Mouse (Mus musculus) MEL (cell line): ENCODE data around the gene Romo1. TPM values are rescaled to one million over a fixed set of nuclear protein-coding genes. Genes with fewer than 3 reads are reported as not detected.

Experiments
- DNase-seq: peaks from one replicate; pipeline ENCODE4 v3.0.0; 2011; ENCODE audit warnings: low read depth, low spot score
- H3K27ac ChIP-seq: 2 replicates; pipeline ENCODE4 v1.5.1; 2012; ENCODE audit warnings: low read depth, mild to moderate bottlenecking, control low read depth, low read length, moderate library complexity; ENCODE audit not compliant: control insufficient read depth
- H3K27me3 ChIP-seq, 2 experiments: fragments of 150-350 bp in 1 of 2; sonication (generic) in 1 of 2; 2 replicates each; pipeline ENCODE4 v1.6.1; 2012; ENCODE audit warnings: low read length in 2 of 2, mild to moderate bottlenecking in 2 of 2, improper control_type of control experiment in 1 of 2, moderate library complexity in 1 of 2; ENCODE audit not compliant: insufficient read depth in 2 of 2, control insufficient read depth in 1 of 2
- H3K36me3 ChIP-seq, 2 experiments: 2 replicates each; pipeline ENCODE4 v1.6.1; 2012 to 2014; ENCODE audit warnings: low read length in 2 of 2, improper control_type of control experiment in 1 of 2, inconsistent platforms in 1 of 2, mild to moderate bottlenecking in 1 of 2; ENCODE audit not compliant: insufficient read depth in 2 of 2, control insufficient read depth in 1 of 2
- H3K4me1 ChIP-seq, 2 experiments: fragments of 150-350 bp in 1 of 2; sonication (generic) in 1 of 2; 2 replicates each; pipeline ENCODE4 v1.6.1; 2012; ENCODE audit warnings: low read length in 2 of 2, improper control_type of control experiment in 1 of 2, mild to moderate bottlenecking in 1 of 2; ENCODE audit not compliant: insufficient read depth in 2 of 2, control insufficient read depth in 1 of 2
- H3K4me3 ChIP-seq, 2 experiments: fragments of 150-350 bp in 1 of 2; sonication (generic) in 1 of 2; 2 replicates each; pipeline ENCODE4 v1.5.1; 2012; ENCODE audit warnings: low read depth in 2 of 2, low read length in 2 of 2, mild to moderate bottlenecking in 2 of 2, moderate library complexity in 2 of 2, control low read depth in 1 of 2, improper control_type of control experiment in 1 of 2; ENCODE audit not compliant: control insufficient read depth in 1 of 2, insufficient read depth in 1 of 2
- H3K79me2 ChIP-seq: 2 replicates; pipeline ENCODE4 v1.6.1; 2012; ENCODE audit warnings: mild to moderate bottlenecking, low read length, moderate library complexity; ENCODE audit not compliant: control insufficient read depth, poor library complexity, insufficient read depth
- H3K9ac ChIP-seq: 2 replicates; pipeline ENCODE4 v1.6.1; 2012; ENCODE audit warnings: low read depth, mild to moderate bottlenecking, control low read depth, low read length, moderate library complexity; ENCODE audit not compliant: control insufficient read depth, poor library complexity, severe bottlenecking
- H3K9me3 ChIP-seq: fragments of 150-350 bp; sonication (generic); replicated peaks from 2 replicates; pipeline ENCODE4 v1.6.1; 2012; ENCODE audit warnings: mild to moderate bottlenecking, low read length, improper control_type of control experiment, moderate library complexity; ENCODE audit not compliant: insufficient read depth
- CHD1 ChIP-seq: IDR thresholded peaks from 2 replicates; pipeline ENCODE4 v1.6.1; 2012; ENCODE audit warnings: low read depth, mild to moderate bottlenecking, inconsistent platforms, low read length, improper control_type of control experiment
- CHD2 ChIP-seq: IDR thresholded peaks from 2 replicates; pipeline ENCODE4 v1.6.1; 2011; ENCODE audit warnings: low read length, improper control_type of control experiment
- EP300 ChIP-seq, 2 experiments: IDR thresholded peaks; 2 replicates each; pipeline ENCODE4 v1.6.1; 2011; ENCODE audit warnings: improper control_type of control experiment in 2 of 2, low read length in 2 of 2, low read depth in 1 of 2, mild to moderate bottlenecking in 1 of 2
- ETS1 ChIP-seq: IDR thresholded peaks from 2 replicates; pipeline ENCODE4 v1.6.1; 2012; ENCODE audit warnings: low read depth, mild to moderate bottlenecking, inconsistent platforms, low read length, improper control_type of control experiment, moderate library complexity
- GATA1 ChIP-seq: IDR thresholded peaks from 2 replicates; pipeline ENCODE4 v1.6.1; 2011; ENCODE audit warnings: low read depth, low read length, improper control_type of control experiment
- MAFK ChIP-seq: IDR thresholded peaks from 2 replicates; pipeline ENCODE4 v1.6.1; 2011; ENCODE audit warnings: low read depth, mild to moderate bottlenecking, low read length, improper control_type of control experiment, borderline replicate concordance
- MAX ChIP-seq: IDR thresholded peaks from 2 replicates; pipeline ENCODE4 v1.6.1; 2011; ENCODE audit warnings: low read length, improper control_type of control experiment
- MAZ ChIP-seq: IDR thresholded peaks from 2 replicates; pipeline ENCODE4 v1.6.1; 2012; ENCODE audit warnings: low read depth, mild to moderate bottlenecking, inconsistent platforms, low read length, improper control_type of control experiment
- MXI1 ChIP-seq: IDR thresholded peaks from 2 replicates; pipeline ENCODE4 v1.6.1; 2011; ENCODE audit warnings: mild to moderate bottlenecking, low read depth, low read length, improper control_type of control experiment
- MYC ChIP-seq: IDR thresholded peaks from 2 replicates; pipeline ENCODE4 v1.6.1; 2011; ENCODE audit warnings: low read depth, mild to moderate bottlenecking, low read length, improper control_type of control experiment, moderate library complexity
- NRF1 ChIP-seq: IDR thresholded peaks from 2 replicates; pipeline ENCODE4 v1.6.1; 2014; ENCODE audit warnings: low read depth, mild to moderate bottlenecking, inconsistent platforms, low read length, improper control_type of control experiment, moderate library complexity; ENCODE audit not compliant: poor library complexity, insufficient read depth, severe bottlenecking
- POLR2AphosphoS2 ChIP-seq: IDR thresholded peaks from 2 replicates; pipeline ENCODE4 v1.6.1; 2011; ENCODE audit warnings: low read length, improper control_type of control experiment
- RAD21 ChIP-seq: IDR thresholded peaks from 2 replicates; pipeline ENCODE4 v1.6.1; 2011; ENCODE audit warnings: mild to moderate bottlenecking, low read depth, low read length, improper control_type of control experiment
- SIN3A ChIP-seq: IDR thresholded peaks from 2 replicates; pipeline ENCODE4 v1.6.1; 2012; ENCODE audit warnings: low read length, improper control_type of control experiment, inconsistent platforms
- TBP ChIP-seq: IDR thresholded peaks from 2 replicates; pipeline ENCODE4 v1.8.0; 2011; ENCODE audit warnings: low read depth, low read length, improper control_type of control experiment
- TCF12 ChIP-seq: IDR thresholded peaks from 2 replicates; pipeline ENCODE4 v1.6.1; 2014; ENCODE audit warnings: low read depth, mild to moderate bottlenecking, inconsistent platforms, low read length, improper control_type of control experiment, moderate library complexity
- UBTF ChIP-seq: IDR thresholded peaks from 2 replicates; pipeline ENCODE4 v1.6.1; 2012; ENCODE audit warnings: low read depth, mild to moderate bottlenecking, inconsistent platforms, low read length, improper control_type of control experiment, moderate library complexity, borderline replicate concordance; ENCODE audit not compliant: insufficient read depth
- USF1 ChIP-seq: IDR thresholded peaks from 2 replicates; pipeline ENCODE4 v1.6.1; 2014; ENCODE audit warnings: low read depth, mild to moderate bottlenecking, inconsistent platforms, low read length, improper control_type of control experiment, moderate library complexity
- ZC3H11A ChIP-seq: IDR thresholded peaks from 2 replicates; pipeline ENCODE4 v1.6.1; 2012; ENCODE audit warnings: low read depth, mild to moderate bottlenecking, inconsistent platforms, low read length, improper control_type of control experiment
- ZKSCAN1 ChIP-seq: IDR thresholded peaks from 2 replicates; pipeline ENCODE4 v1.6.1; 2012; ENCODE audit warnings: low read depth, mild to moderate bottlenecking, inconsistent platforms, low read length, improper control_type of control experiment, moderate library complexity
- polyA plus RNA-seq, 2 experiments: library from polyadenylated mRNA; stranded (reverse) in 1 of 2; unstranded in 1 of 2; fragments of >175 nt in 1 of 2; fragments of >200 nt in 1 of 2; gene quantifications; 2 replicates each; pipeline versions ENCODE4 v1.2.1 to v1.2.4; 2012; ENCODE audit warnings: low replicate concordance in 2 of 2, low read depth in 1 of 2; ENCODE audit not compliant: insufficient read length in 2 of 2, insufficient read depth in 1 of 2, missing spikeins in 1 of 2
- total RNA-seq: library from RNA; depleted of rRNA; stranded (reverse); fragments of 300-350 nt; gene quantifications from 2 replicates; pipeline ENCODE4 v1.2.3, GENCODE M21; 2012

The Romo1 gene
- total and polyA plus RNA-seq, 3 experiments: 392 to 554 TPM; not detected in 1

GRCm38 (mm10) chr2:156143953-156144724 is at the start of gene Romo1, which contains the start of gene Nfs1 (continued):
- TF ChIP-seq TCF12: peak; percentile 74
- TF ChIP-seq UBTF: peak; percentile 80; the same call in 1 of the 2 replicates
- TF ChIP-seq EP300 (IDR thresholded peaks at IDR 0.05; ENCODE audit: low read depth in 1 of 2, low read length in 2 of 2): no peak
- TF ChIP-seq MAFK: no peak

- H3K79me2 ChIP-seq: peaks cover 54% of the 10 kb centered on the region
- H3K4me1 ChIP-seq: peaks cover 9 to 16% of the 10 kb centered on the region in 2 experiments
- H3K27ac ChIP-seq: peak overlapping the region; percentile 78
- H3K27me3 ChIP-seq: no peaks in the 10 kb centered on the region
- peak; percentile 77 for DNase-seq
- peak overlapping the region; percentile 98 for H3K9ac ChIP-seq
- H3K36me3 ChIP-seq: peaks cover 5 to 28% of the 10 kb centered on the region in 2 experiments; a peak in 3 of 4 replicates
- H3K9me3 ChIP-seq: no peaks in the 10 kb centered on the region
- H3K4me3 ChIP-seq: peak overlapping the region; percentile 66 to 95
- no peak; the same call in 1 of the 2 replicates for TF ChIP-seq MAX
- 0 out of 2 replicates have a peak, but pooled peaks have one; percentile 13 for TF ChIP-seq TBP
- peak; percentile 8; the same call in 1 of the 2 replicates for TF ChIP-seq GATA1
- TF ChIP-seq MXI1: peak; percentile 67
- TF ChIP-seq POLR2AphosphoS2: no peak
- no peak for TF ChIP-seq USF1
- TF ChIP-seq CHD2: no peak
- 0 out of 2 replicates have a peak, but pooled peaks have one; percentile 47 for TF ChIP-seq MYC
- TF ChIP-seq SIN3A: peak; percentile 93
- TF ChIP-seq ZKSCAN1: 0 out of 2 replicates have a peak, but pooled peaks have one; percentile 10
- TF ChIP-seq NRF1: no peak
- TF ChIP-seq MAZ: no peak
- no peak for TF ChIP-seq RAD21
- peak; percentile 31; the same call in 1 of the 2 replicates for TF ChIP-seq ETS1
- TF ChIP-seq ZC3H11A: no peak
- 0 out of 2 replicates have a peak, but pooled peaks have one; percentile 85 for TF ChIP-seq CHD1
- TF ChIP-seq EP300 (IDR thresholded peaks at IDR 0.05; ENCODE audit: low read depth in 1 of 2, low read length in 2 of 2): 0 out of 4 replicates have a peak, but pooled peaks of 1 of the 2 experiments have one; percentile 31
These were observed 33.0 kb upstream of the Romo1 start for GRCm38 (mm10) chr2:156110627-156111357.
